Mouse (Mus musculus): Measurements from ENCODE around the gene Nckap1l. TPM values are rescaled to one million over a fixed set of nuclear protein-coding genes. Genes with fewer than 3 reads are reported as not detected.

The Nckap1l gene
- polyA plus RNA-seq, 1 experiment: 5.9 TPM

- Histone ChIP-seq H3K27me3 (replicated peaks; ENCODE audit: control insufficient read depth, insufficient read depth, low read length) (no peaks in the 10 kb centered on the region), H3K36me3 (ENCODE audit: control insufficient read depth, insufficient read depth, low read length) (no peaks in the 10 kb centered on the region), H3K4me1 (ENCODE audit: control insufficient read depth, insufficient read depth, low read length) (0 out of 2 replicates have a peak, but pooled peaks cover 3% of the 10 kb centered on the region), H3K4me3 (ENCODE audit: insufficient read depth, low read depth, low read length) (peak within 1 kb of the TSS; percentile 69), H3K27ac (ENCODE audit: insufficient read depth, low read depth, low read length) (peak within 1 kb of the TSS; percentile 92)
- 2% methylated on average over 36 of the region's 36 CpGs for WGBS
- peak; percentile 61 for DNase-seq
- TF ChIP-seq POLR2A (IDR thresholded peaks at IDR 0.05; ENCODE audit: low read depth, low read length) (no peak), CTCF (conservative IDR thresholded peaks at IDR 0.05; ENCODE audit: insufficient read depth, insufficient read length, low read depth, low read length) (no peak)
These were observed 84.2 kb downstream of the Nckap1l start, which contains the start of gene Ppp1r1a for GRCm38 (mm10) chr15:103537822-103538213. Gene Ppp1r1a (minus strand): TSS chr15:103538003.

GRCm38 (mm10) chr15:103539259-103539658 lies 85.7 kb downstream of the Nckap1l start:
- WGBS: 61% methylated on average over 2 of the region's 2 CpGs
- Histone ChIP-seq H3K27me3 (replicated peaks; ENCODE audit: control insufficient read depth, insufficient read depth, low read length) (no peaks in the 10 kb centered on the region), H3K27ac (ENCODE audit: insufficient read depth, low read depth, low read length) (peak overlapping the region; percentile 85), H3K4me3 (ENCODE audit: insufficient read depth, low read depth, low read length) (peak overlapping the region; percentile 45), H3K36me3 (ENCODE audit: control insufficient read depth, insufficient read depth, low read length) (no peaks in the 10 kb centered on the region), H3K4me1 (ENCODE audit: control insufficient read depth, insufficient read depth, low read length) (0 out of 2 replicates have a peak, but pooled peaks cover 3% of the 10 kb centered on the region)
- no peak for TF ChIP-seq CTCF (conservative IDR thresholded peaks at IDR 0.05; ENCODE audit: insufficient read depth, insufficient read length, low read depth, low read length)
- no peak for TF ChIP-seq POLR2A (IDR thresholded peaks at IDR 0.05; ENCODE audit: low read depth, low read length)
- no peak for DNase-seq

GRCm38 (mm10) chr15:103540646-103541045 lies 87.1 kb downstream of the Nckap1l start:
- TF ChIP-seq POLR2A (IDR thresholded peaks at IDR 0.05; ENCODE audit: low read depth, low read length) (no peak), CTCF (conservative IDR thresholded peaks at IDR 0.05; ENCODE audit: insufficient read depth, insufficient read length, low read depth, low read length) (no peak)

GRCm38 (mm10) chr15:103542526-103542925 lies 88.9 kb downstream of the Nckap1l start:
- DNase-seq: peak; percentile 82
- H3K4me3 ChIP-seq (ENCODE audit: insufficient read depth, low read depth, low read length): no peak overlapping the region
- no peaks in the 10 kb centered on the region for H3K27me3 ChIP-seq (replicated peaks; ENCODE audit: control insufficient read depth, insufficient read depth, low read length)
- no peaks in the 10 kb centered on the region for H3K36me3 ChIP-seq (ENCODE audit: control insufficient read depth, insufficient read depth, low read length)
- 0 out of 2 replicates have a peak, but pooled peaks cover 3% of the 10 kb centered on the region for H3K4me1 ChIP-seq (ENCODE audit: control insufficient read depth, insufficient read depth, low read length)
- H3K27ac ChIP-seq (ENCODE audit: insufficient read depth, low read depth, low read length): peak overlapping the region; percentile 85
- TF ChIP-seq POLR2A (IDR thresholded peaks at IDR 0.05; ENCODE audit: low read depth, low read length) (no peak), CTCF (conservative IDR thresholded peaks at IDR 0.05; ENCODE audit: insufficient read depth, insufficient read length, low read depth, low read length) (no peak)

More at GRCm38 (mm10) chr15:103540646-103541045, 87.1 kb downstream of the Nckap1l start:
- Histone ChIP-seq H3K4me3 (ENCODE audit: insufficient read depth, low read depth, low read length) (no peak overlapping the region), H3K27me3 (replicated peaks; ENCODE audit: control insufficient read depth, insufficient read depth, low read length) (no peaks in the 10 kb centered on the region), H3K36me3 (ENCODE audit: control insufficient read depth, insufficient read depth, low read length) (no peaks in the 10 kb centered on the region), H3K27ac (ENCODE audit: insufficient read depth, low read depth, low read length) (peak overlapping the region; percentile 85), H3K4me1 (ENCODE audit: control insufficient read depth, insufficient read depth, low read length) (0 out of 2 replicates have a peak, but pooled peaks cover 3% of the 10 kb centered on the region)
- DNase-seq: no peak
- 42% methylated on average over 1 of the region's 1 CpGs for WGBS

GRCm38 (mm10) chr15:103547983-103548382 lies 94.4 kb downstream of the Nckap1l start:
- no peak overlapping the region for H3K4me3 ChIP-seq (ENCODE audit: insufficient read depth, low read depth, low read length)
- peaks cover 2% of the 10 kb centered on the region; the same call in 1 of the 2 replicates for H3K4me1 ChIP-seq (ENCODE audit: control insufficient read depth, insufficient read depth, low read length)
- WGBS: 90% methylated on average over 3 of the region's 3 CpGs
- no peaks in the 10 kb centered on the region for H3K36me3 ChIP-seq (ENCODE audit: control insufficient read depth, insufficient read depth, low read length)
- no peak for TF ChIP-seq POLR2A (IDR thresholded peaks at IDR 0.05; ENCODE audit: low read depth, low read length)
- TF ChIP-seq CTCF (conservative IDR thresholded peaks at IDR 0.05; ENCODE audit: insufficient read depth, insufficient read length, low read depth, low read length): no peak
- H3K27ac ChIP-seq (ENCODE audit: insufficient read depth, low read depth, low read length): no peak overlapping the region
- DNase-seq: no peak
- no peaks in the 10 kb centered on the region; the same call in 1 of the 2 replicates for H3K27me3 ChIP-seq (replicated peaks; ENCODE audit: control insufficient read depth, insufficient read depth, low read length)

Other genes starting within 250 kb of the Nckap1l start
- gene Cbx5, start 214.0 kb upstream of the Nckap1l start, polyA plus RNA-seq (2012; rRNA removed): 18.8 and 26.9 TPM in 2 replicates
- 50.0 and 69.3 TPM in 2 replicates for gene Hnrnpa1, start 213.4 kb upstream of the Nckap1l start, polyA plus RNA-seq (2012; rRNA removed)
- 0.58 and 1.0 TPM in 2 replicates for gene Nfe2, start 195.4 kb upstream of the Nckap1l start, polyA plus RNA-seq (2012; rRNA removed)
- gene Copz1, start 181.1 kb upstream of the Nckap1l start, polyA plus RNA-seq (2012; rRNA removed): 138 TPM in 2 replicates
- gene Gpr84, start 143.2 kb upstream of the Nckap1l start, polyA plus RNA-seq (2012; rRNA removed): 0.13 TPM in 1 of 2 replicates, not detected in the other
- 5.2 and 6.1 TPM in 2 replicates for gene Zfp385a, start 113.7 kb upstream of the Nckap1l start, polyA plus RNA-seq (2012; rRNA removed)
- gene Itga5, start 87.0 kb upstream of the Nckap1l start, polyA plus RNA-seq (2012; rRNA removed): 9.3 and 9.7 TPM in 2 replicates
- gene Gtsf1, start 23.3 kb upstream of the Nckap1l start, polyA plus RNA-seq (2012; rRNA removed): 0.23 TPM in 1 of 2 replicates, not detected in the other
- not detected in 2 replicates for gene Gtsf2, start 5.3 kb upstream of the Nckap1l start, polyA plus RNA-seq (2012; rRNA removed)
- 2.0 and 2.8 TPM in 2 replicates for gene Pde1b, start 49.2 kb downstream of the Nckap1l start, polyA plus RNA-seq (2012; rRNA removed)
- gene Ppp1r1a, start 84.2 kb downstream of the Nckap1l start, polyA plus RNA-seq (2012; rRNA removed): 253 and 258 TPM in 2 replicates
- gene Glycam1, start 111.3 kb downstream of the Nckap1l start, polyA plus RNA-seq (2012; rRNA removed): 118 TPM in 1 of 2 replicates, not detected in the other

Data from kidney, adult 2 months (tissue).